Mouse (Mus musculus) liver, postnatal 0 days (tissue): ENCODE data around the gene Gm47791. TPM values are rescaled to one million over a fixed set of nuclear protein-coding genes. Genes with fewer than 3 reads are reported as not detected.

Experiments
- ATAC-seq: fragments of 200-750 bp; cut with Nextera tagmentation; 2 replicates; pipeline ENCODE4 v1.8.0; 2017; ENCODE audit warnings: mild to moderate bottlenecking, moderate library complexity
- DNase-seq: peaks from one replicate; pipeline ENCODE4 v3.0.0-alpha.2; 2016
- H3K27ac ChIP-seq: fragments of 300-500 bp; sonication (generic); 2 replicates; pipeline ENCODE4 v1.5.1; 2014; ENCODE audit warnings: antibody characterized with exemption, moderate library complexity, mild to moderate bottlenecking, low read depth
- H3K27me3 ChIP-seq: fragments of 300-500 bp; sonication (generic); 2 replicates; pipeline ENCODE4 v1.6.1; 2014; ENCODE audit warnings: low read length, control low read depth, mixed read lengths; ENCODE audit not compliant: insufficient read depth
- H3K36me3 ChIP-seq: fragments of 300-500 bp; sonication (generic); replicated peaks from 2 replicates; pipeline ENCODE4 v1.6.1; 2014; ENCODE audit warnings: mild to moderate bottlenecking, control low read depth, low read length, moderate library complexity, mixed read lengths; ENCODE audit not compliant: insufficient read depth
- H3K4me1 ChIP-seq: fragments of 300-500 bp; sonication (generic); 2 replicates; pipeline ENCODE4 v1.6.1; 2014; ENCODE audit warnings: antibody characterized with exemption, mild to moderate bottlenecking, control low read depth; ENCODE audit not compliant: insufficient read depth
- H3K4me2 ChIP-seq: fragments of 300-500 bp; sonication (generic); 2 replicates; pipeline ENCODE4 v1.6.1; 2014; ENCODE audit warnings: low read depth, mild to moderate bottlenecking, low read length, moderate library complexity, mixed read lengths
- H3K4me3 ChIP-seq: fragments of 300-500 bp; sonication (generic); 2 replicates; pipeline ENCODE4 v1.5.1; 2014; ENCODE audit warnings: low read depth, low read length
- H3K9ac ChIP-seq: fragments of 300-500 bp; sonication (generic); replicated peaks from 2 replicates; pipeline ENCODE4 v1.6.1; 2014; ENCODE audit warnings: mild to moderate bottlenecking, moderate library complexity
- H3K9me3 ChIP-seq: fragments of 300-500 bp; sonication (generic); 2 replicates; pipeline ENCODE4 v1.6.1; 2016; ENCODE audit warnings: mild to moderate bottlenecking, control low read depth, low read length, mixed read lengths
- CTCF ChIP-seq: sonication (generic); IDR thresholded peaks from 2 replicates; pipeline ENCODE4 v1.5.1; 2016; ENCODE audit warnings: antibody characterized with exemption, low read depth
- EP300 ChIP-seq: IDR thresholded peaks from 2 replicates; pipeline ENCODE4 v1.6.1; 2016; ENCODE audit warnings: antibody characterized with exemption, low read depth, mild to moderate bottlenecking
- WGBS: fragments of 180-500 bp; shearing (Covaris S2); extraction: QIAGEN DNeasy Blood & Tissue Kit; methylation state at CpG from one replicate; pipeline ENCODE4 v1.1.7; 2014; ENCODE audit not compliant: insufficient replicate concordance; 5-methylcytosine and 5-hydroxymethylcytosine counted together
- polyA plus RNA-seq: library from polyadenylated mRNA; unstranded; fragments of >200 nt; fragmentation: Nextera tagmentation; extraction: Ambion mirVana; gene quantifications from 2 replicates; pipeline ENCODE4 v1.2.1, GENCODE M21; 2015

Gene Gm47791
- polyA plus RNA-seq, 1 experiment from 2014 or later, result not detected

DNA sequence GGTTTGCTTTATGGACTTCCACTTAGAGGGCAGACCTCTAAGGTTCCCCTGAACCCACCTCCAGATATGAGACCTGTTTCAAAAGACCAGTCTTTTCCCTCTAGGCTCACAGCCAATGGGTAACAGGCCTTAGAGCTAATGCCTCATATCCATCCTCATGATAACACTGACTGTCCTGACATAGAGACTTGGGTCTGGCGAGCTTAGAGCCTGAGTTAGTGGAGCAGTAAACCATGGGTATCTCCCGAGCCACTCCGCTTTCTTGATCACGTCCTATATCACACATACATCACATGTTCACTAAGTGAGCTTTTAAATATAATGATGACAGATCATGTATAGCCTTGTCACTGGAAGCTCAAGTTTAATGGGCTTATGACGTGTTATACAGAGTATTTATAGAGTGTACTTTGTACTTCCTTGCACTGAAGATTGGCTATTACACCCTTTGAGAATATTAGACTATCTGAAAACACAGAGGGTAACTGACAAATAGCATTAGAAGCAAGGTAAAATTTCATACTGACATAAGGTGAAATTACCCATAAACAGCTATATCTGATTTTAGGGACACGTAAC, 8.4 kb upstream of the Gm47791 start:
- Histone ChIP-seq H3K36me3 (no peaks in the 10 kb centered on the region), H3K4me2 (no peak overlapping the region), H3K27me3 (no peaks in the 10 kb centered on the region), H3K27ac (no peak overlapping the region), H3K4me3 (no peak overlapping the region), H3K4me1 (no peaks in the 10 kb centered on the region), H3K9me3 (no peaks in the 10 kb centered on the region), H3K9ac (no peak overlapping the region)
- WGBS, result 78% methylated on average over 6 of the region's 6 CpGs
- ATAC-seq (no peak), DNase-seq (no peak)
- TF ChIP-seq EP300 (no peak), CTCF (no peak)

DNA sequence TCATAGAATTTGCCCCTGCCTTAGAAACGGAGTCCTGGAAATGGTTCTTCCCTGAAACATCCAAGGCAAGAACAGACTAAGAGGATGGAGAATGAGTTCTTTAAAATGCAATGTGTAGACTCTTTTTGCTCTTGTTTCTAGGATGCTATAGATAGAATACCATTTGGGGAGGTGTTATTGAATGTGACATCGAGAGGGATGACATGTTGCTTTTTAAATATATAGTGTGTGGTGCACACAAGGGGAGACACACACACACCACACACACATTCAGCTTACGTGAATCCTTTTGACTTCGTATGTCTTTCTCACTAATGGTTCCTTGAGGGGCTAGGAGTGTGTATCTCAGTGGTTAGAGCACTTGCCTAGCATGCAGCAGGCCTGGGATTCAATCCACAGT, 4.2 kb upstream of the Gm47791 start:
- no peak for ATAC-seq
- H3K4me3 ChIP-seq, result no peak overlapping the region
- no peak overlapping the region for H3K27ac ChIP-seq
- no peak for DNase-seq
- no peak overlapping the region for H3K4me2 ChIP-seq
- no peaks in the 10 kb centered on the region for H3K36me3 ChIP-seq
- TF ChIP-seq EP300 (no peak), CTCF (no peak)
- H3K4me1 ChIP-seq, result no peaks in the 10 kb centered on the region
- no peak overlapping the region for H3K9ac ChIP-seq
- H3K27me3 ChIP-seq, result no peaks in the 10 kb centered on the region
- 86% methylated on average over 4 of the region's 4 CpGs for WGBS
- no peaks in the 10 kb centered on the region for H3K9me3 ChIP-seq

DNA sequence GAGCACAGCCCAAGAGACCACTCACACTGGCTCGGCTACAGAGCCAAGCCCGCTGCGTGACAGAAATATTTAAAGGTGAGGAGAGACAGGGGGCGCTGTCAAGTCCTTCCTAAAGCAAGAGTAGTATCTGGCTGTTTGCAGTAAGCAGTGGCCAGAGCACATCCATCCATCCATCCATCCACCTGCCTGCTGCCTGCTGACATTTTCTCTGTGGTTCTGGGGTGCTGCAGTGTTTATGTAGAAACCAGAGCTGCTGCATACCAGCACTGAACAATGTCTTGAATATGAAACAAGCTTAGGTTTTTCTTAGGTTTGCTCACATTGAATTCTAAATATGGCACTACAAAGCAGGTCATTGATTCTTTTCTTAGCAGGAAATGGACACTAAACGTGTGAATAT, 2.2 kb upstream of the Gm47791 start:
- no peak for ATAC-seq
- Histone ChIP-seq H3K4me2 (no peak overlapping the region), H3K9me3 (no peaks in the 10 kb centered on the region), H3K4me1 (no peaks in the 10 kb centered on the region), H3K9ac (no peak overlapping the region), H3K27ac (no peak overlapping the region), H3K27me3 (no peaks in the 10 kb centered on the region), H3K36me3 (no peaks in the 10 kb centered on the region), H3K4me3 (no peak overlapping the region)
- no peak for DNase-seq
- 73% methylated on average over 5 of the region's 5 CpGs for WGBS
- TF ChIP-seq CTCF (no peak), EP300 (no peak)

DNA sequence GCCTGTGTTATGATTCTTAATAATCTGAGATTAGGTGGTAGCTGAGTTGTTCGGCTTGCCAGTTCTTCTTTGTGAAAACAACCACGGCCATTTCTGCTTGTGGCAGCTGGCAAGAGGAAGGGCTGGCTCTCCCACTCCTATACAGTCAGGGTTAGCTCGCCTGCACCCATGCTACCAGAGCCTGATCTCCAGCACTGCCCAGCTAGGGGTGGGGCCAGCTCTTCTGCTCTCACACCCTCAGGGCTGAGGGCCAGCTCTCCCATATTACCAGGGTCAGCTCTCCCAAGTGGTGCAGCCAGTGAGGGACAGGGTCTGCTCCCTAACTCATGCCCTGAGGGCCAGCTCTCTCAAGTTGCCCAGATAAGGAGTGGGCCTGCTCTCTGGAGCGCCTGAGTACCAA, 1.4 kb upstream of the Gm47791 start:
- Histone ChIP-seq H3K27me3 (no peaks in the 10 kb centered on the region), H3K4me3 (no peak overlapping the region), H3K9ac (no peak overlapping the region), H3K9me3 (no peaks in the 10 kb centered on the region), H3K4me2 (no peak overlapping the region), H3K27ac (no peak overlapping the region), H3K36me3 (no peaks in the 10 kb centered on the region), H3K4me1 (no peaks in the 10 kb centered on the region)
- ATAC-seq, result no peak
- 80% methylated on average over 4 of the region's 4 CpGs for WGBS
- TF ChIP-seq CTCF, result no peak
- no peak for TF ChIP-seq EP300
- DNase-seq, result no peak

DNA sequence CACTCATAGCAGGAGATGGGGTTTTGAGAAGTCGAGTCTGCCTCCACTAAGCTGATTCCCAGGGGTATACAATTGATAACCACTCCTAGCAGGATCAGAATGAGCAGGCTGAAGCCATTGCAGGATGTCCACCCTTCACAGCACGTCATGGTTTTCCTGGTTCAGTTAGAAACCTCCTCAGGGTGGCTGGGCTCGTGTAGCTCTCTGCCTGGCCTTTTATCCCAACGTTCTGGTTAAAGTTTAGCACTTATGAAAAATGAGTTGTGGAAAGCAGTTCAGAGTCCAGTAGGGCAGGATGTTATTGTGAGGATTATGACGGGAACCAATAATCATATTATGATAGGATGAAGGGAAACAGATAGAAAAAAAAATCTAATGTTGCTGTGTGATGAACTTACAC, 2.8 kb downstream of the Gm47791 start, which contains the start of gene Tm4sf20:
Gene Tm4sf20, minus strand, starts transcription at position 193 of the 400 bp plus-strand sequence.
- H3K36me3 ChIP-seq, result no peaks in the 10 kb centered on the region
- no peaks in the 10 kb centered on the region for H3K27me3 ChIP-seq
- no peak within 1 kb of the TSS for H3K27ac ChIP-seq
- H3K4me2 ChIP-seq, result no peak within 1 kb of the TSS
- H3K4me1 ChIP-seq, result no peaks in the 10 kb centered on the region
- ATAC-seq (no peak), DNase-seq (no peak)
- TF ChIP-seq EP300, result no peak
- TF ChIP-seq CTCF, result no peak
- WGBS, result 53% methylated on average over 5 of the region's 5 CpGs
- H3K9ac ChIP-seq, result no peak within 1 kb of the TSS
- H3K9me3 ChIP-seq, result no peaks in the 10 kb centered on the region
- H3K4me3 ChIP-seq, result no peak within 1 kb of the TSS

DNA sequence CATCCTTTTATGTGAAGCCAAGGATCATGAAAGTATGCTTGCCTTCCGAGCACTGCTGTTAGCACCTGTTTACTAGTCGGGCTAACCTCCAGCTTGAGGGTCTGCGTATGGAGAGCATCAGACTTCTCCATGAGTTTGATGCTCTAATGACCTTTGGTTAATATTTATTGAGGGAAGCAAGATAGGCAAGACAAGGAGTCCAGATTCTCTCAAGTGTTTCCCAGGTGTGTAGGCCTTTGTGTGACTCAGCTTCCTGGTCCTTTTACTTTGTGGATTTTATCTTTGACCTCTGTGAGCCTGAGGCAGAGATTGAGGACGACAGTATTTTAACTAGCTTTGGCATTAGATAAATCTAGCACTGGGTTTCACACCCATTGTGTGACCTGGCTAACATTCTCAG, 4.4 kb downstream of the Gm47791 start:
- no peaks in the 10 kb centered on the region for H3K9me3 ChIP-seq
- peaks cover 2% of the 10 kb centered on the region; the same call in 1 of the 2 replicates for H3K36me3 ChIP-seq
- H3K4me2 ChIP-seq, result no peak overlapping the region
- TF ChIP-seq EP300 (no peak), CTCF (no peak)
- 75% methylated on average over 4 of the region's 4 CpGs for WGBS
- ATAC-seq, result no peak
- H3K9ac ChIP-seq, result no peak overlapping the region
- no peak overlapping the region for H3K4me3 ChIP-seq
- H3K27ac ChIP-seq, result no peak overlapping the region
- H3K4me1 ChIP-seq, result no peaks in the 10 kb centered on the region
- DNase-seq, result no peak
- no peaks in the 10 kb centered on the region for H3K27me3 ChIP-seq
